Mouse (Mus musculus): ENCODE data around the gene Six3. TPM values are rescaled to one million over a fixed set of nuclear protein-coding genes. Genes with fewer than 3 reads are reported as not detected.

Gene Six3
- not detected in 2 replicates for polyA plus RNA-seq (2012; rRNA removed)

GRCm38 (mm10) chr17:85613266-85613860 lies at the start of gene Six3:
TSS of gene Six3 (plus strand) at chr17:85613608.

Other genes starting within 250 kb of the Six3 start
- gene Six2, start 74.7 kb downstream of the Six3 start, polyA plus RNA-seq (2012; rRNA removed) = 8.3 and 12.8 TPM in 2 replicates

All from stomach, adult 2 months (tissue).